ENCODE assay signal across 8 mouse cellular contexts in the genomic region with DNA sequence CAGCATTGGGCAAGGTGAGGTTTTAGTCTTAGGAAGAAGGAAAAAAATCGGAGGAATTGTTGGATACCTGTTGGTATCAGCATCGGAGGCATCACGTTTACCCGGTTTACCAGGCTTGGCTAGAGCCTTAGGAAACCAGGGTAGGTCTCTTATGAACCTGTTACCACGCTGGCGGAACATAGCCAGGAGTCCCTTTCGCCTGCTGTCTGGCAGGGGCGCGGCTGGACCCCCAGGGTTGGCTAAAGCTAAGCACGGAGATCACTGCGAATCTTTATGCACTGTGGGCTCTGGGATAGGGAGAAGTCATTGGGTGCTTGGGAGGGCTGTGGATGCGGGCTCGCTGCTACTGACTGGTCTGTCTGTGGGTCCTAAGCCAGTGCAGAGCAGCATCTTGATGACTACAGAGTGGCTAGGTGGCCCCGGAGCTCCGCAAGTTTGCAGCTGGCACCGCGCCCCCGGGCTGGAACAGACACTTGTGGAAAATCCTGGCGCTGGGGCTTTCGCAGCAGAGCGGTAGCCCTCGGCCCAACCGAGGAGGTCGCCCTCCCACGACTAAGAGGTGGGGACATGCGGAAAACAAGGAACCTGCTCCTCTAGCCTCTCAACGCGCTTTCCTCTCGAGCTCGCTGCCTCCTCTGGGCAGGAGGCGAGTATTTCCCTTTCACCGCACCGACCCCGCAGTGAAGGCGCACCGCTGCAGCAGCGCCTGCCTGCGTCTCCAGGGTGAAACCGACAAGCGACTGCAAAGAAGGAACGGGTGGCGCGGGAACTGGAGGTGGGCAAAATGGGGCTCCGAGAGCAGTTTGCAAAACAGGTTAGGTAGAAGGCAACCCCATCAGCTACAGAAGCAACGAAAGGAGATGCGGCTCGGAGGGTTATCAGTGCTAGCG. TPM values are rescaled to one million over a fixed set of nuclear protein-coding genes. Genes with fewer than 3 reads are reported as not detected.
DNase-seq lines count a peak whose midpoint lies in the region; ATAC-seq and TF ChIP-seq lines count a peak whose summit lies in the region.

No protein-coding gene starts in this region.

- no peak for TF ChIP-seq POLR2A in cortical plate, adult 2 months (IDR thresholded peaks at IDR 0.05; ENCODE audit: extremely low read depth, insufficient read depth, low read length)

- intact Hi-C loops in left cerebral cortex, postnatal 25 days (cut with DNase I), result loop anchor here (5.0 to 10.0 kb wide), 3 partner anchors 151 to 381 kb away; no protein-coding TSS in a partner anchor

- H3K27ac ChIP-seq in liver, embryonic 11.5 days (ENCODE audit: low read depth, low read length), result no peak overlapping the region
- peak overlapping the region; percentile 49; the same call in 1 of the 2 replicates for H3K27ac ChIP-seq in cortical plate, adult 2 months (ENCODE audit: insufficient read depth, low read length)
- no peak overlapping the region for H3K27ac ChIP-seq in heart, embryonic 15.5 days
- H3K27ac ChIP-seq in neural tube, embryonic 15.5 days (replicated peaks), result peak overlapping the region; percentile 89

- no peak for TF ChIP-seq CTCF in cortical plate, adult 2 months (IDR thresholded peaks at IDR 0.05; ENCODE audit: extremely low read depth, insufficient read depth, low read length)

- peaks cover 38% of the 10 kb centered on the region for H3K27me3 ChIP-seq in liver, embryonic 11.5 days (replicated peaks; ENCODE audit: control insufficient read depth, insufficient read depth, low read length)
- peaks cover 53% of the 10 kb centered on the region for H3K27me3 ChIP-seq in heart, embryonic 15.5 days
- no peaks in the 10 kb centered on the region for H3K27me3 ChIP-seq in neural tube, embryonic 15.5 days (replicated peaks)

- H3K9ac ChIP-seq in liver, embryonic 11.5 days (ENCODE audit: low read depth, low read length), result no peak overlapping the region
- H3K9ac ChIP-seq in heart, embryonic 15.5 days, result peak overlapping the region; percentile 29
- peak overlapping the region; percentile 78 for H3K9ac ChIP-seq in neural tube, embryonic 15.5 days (replicated peaks)

- H3K4me2 ChIP-seq in liver, embryonic 11.5 days, result peak overlapping the region; percentile 62
- peak overlapping the region; percentile 92 for H3K4me2 ChIP-seq in heart, embryonic 15.5 days
- H3K4me2 ChIP-seq in neural tube, embryonic 15.5 days, result peak overlapping the region; percentile 87

- H3K36me3 ChIP-seq in liver, embryonic 11.5 days (ENCODE audit: control insufficient read depth, insufficient read depth, low read length), result no peaks in the 10 kb centered on the region
- no peaks in the 10 kb centered on the region for H3K36me3 ChIP-seq in heart, embryonic 15.5 days
- no peaks in the 10 kb centered on the region for H3K36me3 ChIP-seq in neural tube, embryonic 15.5 days

- 1% methylated on average over 48 of the region's 48 CpGs for WGBS in liver, embryonic 11.5 days
- under 1% methylated on average over 48 of the region's 48 CpGs for WGBS in heart, embryonic 15.5 days
- under 1% methylated on average over 48 of the region's 48 CpGs for WGBS in neural tube, embryonic 15.5 days

- H3K4me3 ChIP-seq in liver, embryonic 11.5 days (ENCODE audit: low read depth, low read length), result peak overlapping the region; percentile 32
- peak overlapping the region; percentile 80 for H3K4me3 ChIP-seq in cortical plate, adult 2 months (ENCODE audit: insufficient read depth, low read length)
- peak overlapping the region; percentile 56 for H3K4me3 ChIP-seq in heart, embryonic 15.5 days
- peak overlapping the region; percentile 73 for H3K4me3 ChIP-seq in neural tube, embryonic 15.5 days (replicated peaks)

- DNase-seq in liver, embryonic 11.5 days (ENCODE audit: low spot score), result peak; percentile 32
- DNase-seq in liver, result no peak
- DNase-seq in left cerebral cortex, postnatal 25 days (ENCODE audit: low spot score in 2 of 2), result peak; percentile 54 to 56
- DNase-seq in adrenal gland, adult 8-10 months, result no peak

- no peak for ATAC-seq in liver, embryonic 11.5 days (replicated peaks; ENCODE audit: low FRiP score)
- ATAC-seq in heart, embryonic 15.5 days (replicated peaks; ENCODE audit: insufficient number of reproducible peaks, insufficient read depth, low FRiP score, low read depth), result no peak
- peak; percentile 25; the same call in 1 of the 2 replicates for ATAC-seq in neural tube, embryonic 15.5 days (ENCODE audit: low FRiP score)
- no peak for ATAC-seq in activated CD4-positive, CD25-positive, alpha-beta regulatory T cell, adult 4 months

- no peaks in the 10 kb centered on the region for H3K4me1 ChIP-seq in liver, embryonic 11.5 days (replicated peaks; ENCODE audit: control insufficient read depth, insufficient read depth, low read length)
- no peaks in the 10 kb centered on the region for H3K4me1 ChIP-seq in cortical plate, adult 2 months (ENCODE audit: control insufficient read depth, insufficient read depth, low read length)
- peaks cover 19% of the 10 kb centered on the region for H3K4me1 ChIP-seq in heart, embryonic 15.5 days (replicated peaks)
- peaks cover 18% of the 10 kb centered on the region for H3K4me1 ChIP-seq in neural tube, embryonic 15.5 days

- no peaks in the 10 kb centered on the region for H3K9me3 ChIP-seq in liver, embryonic 11.5 days (ENCODE audit: control insufficient read depth, low read length)
- no peaks in the 10 kb centered on the region for H3K9me3 ChIP-seq in heart, embryonic 15.5 days (replicated peaks)
- no peaks in the 10 kb centered on the region for H3K9me3 ChIP-seq in neural tube, embryonic 15.5 days (replicated peaks)

RNA-seq across cellular contexts. Expression of a gene that starts 0.9 kb away (rescaled TPM):
- polyA plus RNA-seq in liver, embryonic 11.5 days (2014; fragmentation: Nextera tagmentation; extraction: Ambion mirVana), result 0.29 and 0.60 TPM in 2 replicates
- polyA plus RNA-seq in cortical plate, adult 2 months (2012; rRNA removed), result 21.7 and 22.9 TPM in 2 replicates
- polyA plus RNA-seq in heart, embryonic 15.5 days (2015; fragmentation: Nextera tagmentation; extraction: Ambion mirVana), result 1.2 and 4.2 TPM in 2 replicates
- 10 to 100 TPM; 49.0 to 49.7 TPM for total RNA-seq in left cerebral cortex, postnatal 25 days (2021)
- 71.8 and 73.9 TPM in 2 replicates for polyA plus RNA-seq in neural tube, embryonic 15.5 days (2015; fragmentation: Nextera tagmentation; extraction: Ambion mirVana)
- polyA plus RNA-seq in activated CD4-positive, CD25-positive, alpha-beta regulatory T cell, adult 4 months (2017; shearing (Covaris generic)), result not detected
- total RNA-seq in adrenal gland, adult 8-10 months (2022), result not detected

Comparison
In these comparisons a context has a peak if more than half of its experiments do, and no peak if none do; other contexts are left out.
1. DNase-seq: peak in liver, embryonic 11.5 days (single experiment) and left cerebral cortex, postnatal 25 days (2 of 2); none in liver (single experiment) and adrenal gland, adult 8-10 months (single experiment).
2. H3K27ac ChIP-seq: peak in cortical plate, adult 2 months (single experiment) and neural tube, embryonic 15.5 days (single experiment); none in liver, embryonic 11.5 days (single experiment) and heart, embryonic 15.5 days (single experiment).
3. Peak in every context shown above with its lines, with median percentiles within 50 percentile points of each other: H3K4me2 ChIP-seq and H3K4me3 ChIP-seq.